Mouse (Mus musculus): Measurements from ENCODE around the gene Slc5a5. TPM values are rescaled to one million over a fixed set of nuclear protein-coding genes. Genes with fewer than 3 reads are reported as not detected.

Gene Slc5a5
- total and polyA plus RNA-seq, 3 experiments: 0.04 to 0.26 (median 0.16) TPM

- Histone ChIP-seq H3K36me3 (replicated peaks in 1 of 2; ENCODE audit: control insufficient read depth in 1 of 2, insufficient read depth in 1 of 2, low read length in 1 of 2) (peaks cover 5 to 17% of the 10 kb centered on the region in 2 experiments), H3K4me2 (ENCODE audit: insufficient read depth, low read depth, poor library complexity, severe bottlenecking) (peak within 1 kb of the TSS; percentile 72), H3K4me1 (ENCODE audit: control insufficient read depth in 1 of 2, insufficient read depth in 2 of 2) (peaks cover 7 to 48% of the 10 kb centered on the region in 2 experiments; a peak in 3 of 4 replicates), H3K27me3 (replicated peaks) (no peaks in the 10 kb centered on the region), H3K27ac (ENCODE audit: insufficient read depth, low read depth) (peak within 1 kb of the TSS; percentile 68), H3K9me3 (replicated peaks; ENCODE audit: low read length) (no peaks in the 10 kb centered on the region), H3K79me2 (replicated peaks; ENCODE audit: control insufficient read depth, extremely low read depth, insufficient read depth, poor library complexity, severe bottlenecking) (peaks cover 18% of the 10 kb centered on the region), H3K4me3 (replicated peaks in 1 of 3; ENCODE audit: low read depth in 2 of 3, low read length in 2 of 3, poor library complexity in 1 of 3) (peak within 1 kb of the TSS; percentile 88 to 97 (median 89)), H3K9ac (ENCODE audit: insufficient read depth, low read depth) (peak within 1 kb of the TSS; percentile 81)
- in situ Hi-C loops (cut with MboI; ENCODE audit: low pct_ligation_motif_present, low pct_unique_long_range_greater_than_20kb, low sequenced_read_pairs) (no loop called here), dilution Hi-C loops (cut with MboI; ENCODE audit: extremely low pct_ligation_motif_present, extremely low pct_unique_long_range_greater_than_20kb, low sequenced_read_pairs) (no loop called here)
- TF ChIP-seq MEF2A (IDR thresholded peaks at IDR 0.05; ENCODE audit: borderline replicate concordance, low read depth, low read length): peak; percentile 33; the same call in 1 of the 2 replicates
- TF ChIP-seq HCFC1 (IDR thresholded peaks at IDR 0.05; ENCODE audit: low read depth, low read length): peak; percentile 77
- peak; percentile 73 for TF ChIP-seq POLR2AphosphoS2 (IDR thresholded peaks at IDR 0.05; ENCODE audit: low read depth, low read length)
- TF ChIP-seq ZMIZ1 (IDR thresholded peaks at IDR 0.05; ENCODE audit: low read depth, low read length): peak; percentile 48; the same call in 1 of the 2 replicates
- peak; percentile 67 for TF ChIP-seq SIN3A (IDR thresholded peaks at IDR 0.05; ENCODE audit: low read length)
- peak; percentile 80 for TF ChIP-seq TCF12 (IDR thresholded peaks at IDR 0.05; ENCODE audit: low read depth, low read length)
- peak; percentile 76 for TF ChIP-seq NELFE (IDR thresholded peaks at IDR 0.05; ENCODE audit: low read depth, low read length)
- TF ChIP-seq MAZ (IDR thresholded peaks at IDR 0.05; ENCODE audit: low read depth, low read length): peak; percentile 96
- no peak for TF ChIP-seq ZKSCAN1 (IDR thresholded peaks at IDR 0.05; ENCODE audit: borderline replicate concordance, low read depth, low read length)
- TF ChIP-seq IRF4 (IDR thresholded peaks at IDR 0.05; ENCODE audit: low read depth, low read length): no peak; the same call in 1 of the 2 replicates
- TF ChIP-seq ELF1 (IDR thresholded peaks at IDR 0.05; ENCODE audit: low read depth, low read length): peak; percentile 84
- 0 out of 2 replicates have a peak, but pooled peaks have one; percentile 66 for TF ChIP-seq TBP (conservative IDR thresholded peaks at IDR 0.05; ENCODE audit: low read depth, low read length)
- TF ChIP-seq POLR2A (IDR thresholded peaks at IDR 0.05; ENCODE audit: low read depth, low read length): peak; percentile 81
- peak; percentile 67 for TF ChIP-seq NRF1 (IDR thresholded peaks at IDR 0.05; ENCODE audit: low read depth, low read length)
- TF ChIP-seq ZC3H11A (IDR thresholded peaks at IDR 0.05; ENCODE audit: low read depth, low read length): no peak
- TF ChIP-seq MAX (IDR thresholded peaks at IDR 0.05; ENCODE audit: low read length): peak; percentile 84
- peak; percentile 31; the same call in 1 of the 2 replicates for TF ChIP-seq CHD1 (IDR thresholded peaks at IDR 0.05; ENCODE audit: low read depth, low read length)
- peak; percentile 93 for TF ChIP-seq MYC (IDR thresholded peaks at IDR 0.05; ENCODE audit: low read depth, low read length)
- TF ChIP-seq ETS1 (conservative IDR thresholded peaks at IDR 0.05; ENCODE audit: low read depth, low read length): no peak
- no peak for TF ChIP-seq EP300 (IDR thresholded peaks at IDR 0.05; ENCODE audit: low read length)
- peak; percentile 91 for TF ChIP-seq BHLHE40 (IDR thresholded peaks at IDR 0.05; ENCODE audit: low read depth, low read length)
- TF ChIP-seq MXI1 (IDR thresholded peaks at IDR 0.05; ENCODE audit: low read depth, low read length): peak; percentile 89
- DNase-seq (ENCODE audit: extremely low read depth): peak; percentile 89
Measured at GRCm38 (mm10) chr8:70905831-70906736, 13.5 kb upstream of the Slc5a5 start, which contains the start of gene Map1s. Map1s (plus strand) TSS chr8:70905932.
